In the genomic region with DNA sequence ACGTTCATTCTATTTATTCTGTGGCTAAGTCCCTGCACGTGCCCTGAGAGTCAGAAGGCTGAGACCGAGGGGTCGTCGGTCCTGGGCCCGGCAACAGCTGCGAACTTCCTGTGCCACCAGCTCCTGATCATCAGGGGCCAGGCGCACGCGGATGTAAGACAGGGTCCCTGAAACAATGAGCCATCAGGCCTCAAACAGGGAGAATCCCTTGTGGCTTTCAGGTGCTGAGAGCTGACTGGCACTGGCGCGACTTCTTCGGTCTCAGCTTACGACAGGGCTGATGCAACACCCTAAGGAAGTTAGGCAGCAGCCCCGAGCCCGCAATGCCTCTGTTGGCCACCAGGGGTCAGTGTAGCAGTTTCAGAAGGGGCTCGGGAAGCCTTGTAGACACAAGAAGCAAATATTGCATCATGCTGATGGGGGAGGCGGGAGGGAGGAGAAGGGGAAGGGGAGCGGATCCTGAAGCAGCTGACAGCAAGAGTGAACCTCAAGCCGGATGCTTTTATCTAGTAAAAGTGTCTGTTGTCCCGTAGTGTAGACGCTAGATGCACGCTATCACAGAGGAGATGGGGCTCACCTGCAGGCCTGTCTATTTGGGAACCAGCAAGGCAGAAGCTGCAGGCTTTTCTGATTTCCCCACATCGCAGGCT, we compare ENCODE assay signal across 8 mouse cellular contexts. TPM values are rescaled to one million over a fixed set of nuclear protein-coding genes. Genes with fewer than 3 reads are reported as not detected.
DNase-seq lines count a peak whose midpoint lies in the region; ATAC-seq and TF ChIP-seq lines count a peak whose summit lies in the region.

No protein-coding gene starts in this region.

- H3K9ac ChIP-seq in forebrain, embryonic 15.5 days (replicated peaks): peak overlapping the region; percentile 47
- peak overlapping the region; percentile 36 for H3K9ac ChIP-seq in lung, embryonic 14.5 days

- peak; percentile 99 for DNase-seq in ES-CJ7 (ENCODE audit: low read depth, low spot score)
- DNase-seq in cerebellum, adult 11 months: peak; percentile 95
- peak; percentile 96 to 98 for DNase-seq in heart, postnatal 36 days
- DNase-seq in layer of hippocampus, adult 2 months (ENCODE audit: low spot score in 2 of 2): peak; percentile 96 to 99
- DNase-seq in lung, embryonic 14.5 days: peak; percentile 100
- peak; percentile 98 for DNase-seq in thymus, adult 2 months

- intact Hi-C loops in heart, postnatal 36 days (cut with DNase I): loop anchor here (1.0 kb wide), 1 partner anchor 58 kb away; no protein-coding TSS in a partner anchor

- TF ChIP-seq CTCF in layer of hippocampus, adult 2 months (conservative IDR thresholded peaks at IDR 0.05): peak; percentile 95
- peak; percentile 100 for TF ChIP-seq CTCF in lung, embryonic 14.5 days (IDR thresholded peaks at IDR 0.05; ENCODE audit: low read depth)
- TF ChIP-seq CTCF in olfactory bulb, adult 2 months (IDR thresholded peaks at IDR 0.05; ENCODE audit: insufficient read depth, low read depth, low read length): peak; percentile 94
- TF ChIP-seq CTCF in thymus, adult 2 months (IDR thresholded peaks at IDR 0.05; ENCODE audit: borderline replicate concordance, control insufficient read depth, extremely low read depth, insufficient read depth, low read length, poor library complexity): peak; percentile 100

- no peaks in the 10 kb centered on the region for H3K36me3 ChIP-seq in forebrain, embryonic 15.5 days
- no peaks in the 10 kb centered on the region for H3K36me3 ChIP-seq in lung, embryonic 14.5 days (ENCODE audit: insufficient read depth)
- no peaks in the 10 kb centered on the region for H3K36me3 ChIP-seq in thymus, adult 2 months (ENCODE audit: control insufficient read depth, insufficient read depth, low read length)

- peak overlapping the region; percentile 21 for H3K4me3 ChIP-seq in forebrain, embryonic 15.5 days
- peak overlapping the region; percentile 19; the same call in 1 of the 2 replicates for H3K4me3 ChIP-seq in layer of hippocampus, adult 2 months
- H3K4me3 ChIP-seq in lung, embryonic 14.5 days (ENCODE audit: low read depth, low read length): peak overlapping the region; percentile 25; the same call in 1 of the 2 replicates
- no peak overlapping the region for H3K4me3 ChIP-seq in olfactory bulb, adult 2 months (ENCODE audit: insufficient read depth, low read depth, low read length)
- H3K4me3 ChIP-seq in thymus, adult 2 months (ENCODE audit: control insufficient read depth, insufficient read depth, low read length): peak overlapping the region; percentile 31

- H3K9me3 ChIP-seq in forebrain, embryonic 15.5 days: no peaks in the 10 kb centered on the region
- no peaks in the 10 kb centered on the region for H3K9me3 ChIP-seq in lung, embryonic 14.5 days (ENCODE audit: low read depth, low read length)

- no peak overlapping the region for H3K27ac ChIP-seq in forebrain, embryonic 15.5 days (replicated peaks)
- peak overlapping the region; percentile 66 for H3K27ac ChIP-seq in layer of hippocampus, adult 2 months
- H3K27ac ChIP-seq in lung, embryonic 14.5 days (ENCODE audit: low read depth): no peak overlapping the region
- H3K27ac ChIP-seq in olfactory bulb, adult 2 months (ENCODE audit: insufficient read depth, low read depth, low read length): no peak overlapping the region
- peak overlapping the region; percentile 11; the same call in 1 of the 2 replicates for H3K27ac ChIP-seq in thymus, adult 2 months (ENCODE audit: control insufficient read depth, insufficient read depth, low read length)

- peak overlapping the region; percentile 42 for H3K4me2 ChIP-seq in forebrain, embryonic 15.5 days (replicated peaks)
- peak overlapping the region; percentile 66 for H3K4me2 ChIP-seq in lung, embryonic 14.5 days

- no peaks in the 10 kb centered on the region for H3K27me3 ChIP-seq in forebrain, embryonic 15.5 days
- no peaks in the 10 kb centered on the region for H3K27me3 ChIP-seq in lung, embryonic 14.5 days (ENCODE audit: insufficient read depth, low read length)
- no peaks in the 10 kb centered on the region for H3K27me3 ChIP-seq in thymus, adult 2 months (ENCODE audit: control insufficient read depth, insufficient read depth, low read length)

- peak; percentile 86 for ATAC-seq in forebrain, embryonic 15.5 days (replicated peaks)
- ATAC-seq in lung, embryonic 14.5 days (ENCODE audit: insufficient read depth): peak; percentile 91

- 4% methylated on average over 24 of the region's 24 CpGs for WGBS in forebrain, embryonic 15.5 days
- 2% methylated on average over 24 of the region's 24 CpGs for WGBS in lung, embryonic 14.5 days
- 9% methylated on average over 24 of the region's 24 CpGs for WGBS in olfactory bulb, adult 2 months
- WGBS in thymus, adult 2 months: 5% methylated on average over 24 of the region's 24 CpGs

- peaks cover 16% of the 10 kb centered on the region for H3K4me1 ChIP-seq in forebrain, embryonic 15.5 days
- H3K4me1 ChIP-seq in lung, embryonic 14.5 days (ENCODE audit: insufficient read depth): no peaks in the 10 kb centered on the region
- H3K4me1 ChIP-seq in olfactory bulb, adult 2 months (ENCODE audit: control insufficient read depth, insufficient read depth, low read length): peaks cover 13% of the 10 kb centered on the region
- peaks cover 16% of the 10 kb centered on the region for H3K4me1 ChIP-seq in thymus, adult 2 months (replicated peaks; ENCODE audit: control insufficient read depth, insufficient read depth, low read length)

- no peak for TF ChIP-seq POLR2A in olfactory bulb, adult 2 months (IDR thresholded peaks at IDR 0.05; ENCODE audit: insufficient read depth, low read depth, low read length)
- no peak for TF ChIP-seq POLR2A in thymus, adult 2 months (IDR thresholded peaks at IDR 0.05; ENCODE audit: control insufficient read depth, extremely low read depth, insufficient read depth, low read length, poor library complexity)

RNA-seq across cellular contexts. Expression of a gene that starts 21.6 kb away (rescaled TPM):
- 45.6 and 46.2 TPM in 2 replicates for polyA plus RNA-seq in forebrain, embryonic 15.5 days (2015; fragmentation: Nextera tagmentation; extraction: Ambion mirVana)
- total RNA-seq in heart, postnatal 36 days (2021): 10 to 100 TPM; 12.2 to 12.3 TPM
- 10 to 100 TPM; 28.5 to 36.2 TPM for total RNA-seq in layer of hippocampus, adult 2 months (2021)
- 42.2 and 47.7 TPM in 2 replicates for polyA plus RNA-seq in lung, embryonic 14.5 days (2014; fragmentation: Nextera tagmentation; extraction: Ambion mirVana)
- polyA plus RNA-seq in olfactory bulb, adult 2 months (2012; ENCODE audit: insufficient read depth, insufficient read length, low replicate concordance, missing spikeins): not detected in 2 replicates
- polyA plus RNA-seq in thymus, adult 2 months (2012; rRNA removed): 29.9 and 34.8 TPM in 2 replicates

RNA-seq across cellular contexts. Expression of a gene that starts 56.5 kb away (rescaled TPM):
- 39.2 and 45.8 TPM in 2 replicates for polyA plus RNA-seq in forebrain, embryonic 15.5 days (2015; fragmentation: Nextera tagmentation; extraction: Ambion mirVana)
- 1 to 10 TPM; 3.1 to 3.6 TPM for total RNA-seq in heart, postnatal 36 days (2021)
- total RNA-seq in layer of hippocampus, adult 2 months (2021): 10 to 100 TPM; 66.5 to 68.7 TPM
- polyA plus RNA-seq in lung, embryonic 14.5 days (2014; fragmentation: Nextera tagmentation; extraction: Ambion mirVana): 27.3 and 28.8 TPM in 2 replicates
- polyA plus RNA-seq in olfactory bulb, adult 2 months (2012; ENCODE audit: insufficient read depth, insufficient read length, low replicate concordance, missing spikeins): not detected in 2 replicates
- polyA plus RNA-seq in thymus, adult 2 months (2012; rRNA removed): 45.9 and 66.8 TPM in 2 replicates

Comparison
In these comparisons a context has a peak if more than half of its experiments do, and no peak if none do; other contexts are left out.
1. H3K27ac ChIP-seq: peak in layer of hippocampus, adult 2 months (single experiment) and thymus, adult 2 months (single experiment); none in forebrain, embryonic 15.5 days (single experiment), lung, embryonic 14.5 days (single experiment) and olfactory bulb, adult 2 months (single experiment).
2. RNA of a gene that starts 21.6 kb away (polyA plus RNA-seq): 42.2 to 47.7 TPM in lung, embryonic 14.5 days, 45.6 to 46.2 TPM in forebrain, embryonic 15.5 days and 29.9 to 34.8 TPM in thymus, adult 2 months; not detected in olfactory bulb, adult 2 months; every median in the first group is over 10 times any median in the second.
3. RNA of a gene that starts 56.5 kb away (polyA plus RNA-seq): 45.9 to 66.8 TPM in thymus, adult 2 months, 39.2 to 45.8 TPM in forebrain, embryonic 15.5 days and 27.3 to 28.8 TPM in lung, embryonic 14.5 days; not detected in olfactory bulb, adult 2 months; every median in the first group is over 10 times any median in the second.
4. Peak in every context shown above with its lines, with median percentiles within 50 percentile points of each other: DNase-seq and CTCF ChIP-seq.